Mouse (Mus musculus) bone marrow macrophage, adult 2 months (primary cell): ENCODE data around the gene Zfp646.

Source experiments
- CTCF ChIP-seq: IDR thresholded peaks from 2 replicates; pipeline ENCODE4 v1.5.1; 2012; ENCODE audit warnings: low read depth, mild to moderate bottlenecking, low read length, moderate library complexity
- POLR2A ChIP-seq: IDR thresholded peaks from 2 replicates; pipeline ENCODE4 v1.6.1; 2012; ENCODE audit warnings: mild to moderate bottlenecking, low read depth, low read length, borderline replicate concordance

GRCm38 (mm10) chr7:127867641-127868040 is 8.4 kb upstream of the Zfp646 start:
- TF ChIP-seq POLR2A (no peak), CTCF (no peak)
